Mouse (Mus musculus) hindbrain, embryonic 13.5 days (tissue): ENCODE measurements around the gene Tbx2. TPM values are rescaled to one million over a fixed set of nuclear protein-coding genes. Genes with fewer than 3 reads are reported as not detected.
A peak's percentile ranks its signal among the peaks of the same experiment; 100 is the strongest.

ENCODE experiments used
- ATAC-seq: fragments of 200-750 bp; cut with Nextera tagmentation; 2 replicates; pipeline ENCODE4 v1.8.0; 2017; ENCODE audit warnings: moderate TSS enrichment; ENCODE audit not compliant: low FRiP score
- H3K27ac ChIP-seq: fragments of 300-500 bp; sonication (generic); 2 replicates; pipeline ENCODE4 v1.5.1; 2015; ENCODE audit warnings: inconsistent platforms, mild to moderate bottlenecking, moderate library complexity
- H3K27me3 ChIP-seq: fragments of 300-500 bp; sonication (generic); 2 replicates; pipeline ENCODE4 v1.6.1; 2015; ENCODE audit warnings: mild to moderate bottlenecking, inconsistent platforms
- H3K36me3 ChIP-seq: fragments of 300-500 bp; sonication (generic); 2 replicates; pipeline ENCODE4 v1.6.1; 2015; ENCODE audit warnings: mild to moderate bottlenecking, inconsistent platforms
- H3K4me1 ChIP-seq: fragments of 300-500 bp; sonication (generic); replicated peaks from 2 replicates; pipeline ENCODE4 v1.6.1; 2015; ENCODE audit warnings: inconsistent platforms
- H3K4me2 ChIP-seq: fragments of 300-500 bp; sonication (generic); 2 replicates; pipeline ENCODE4 v1.6.1; 2015; ENCODE audit warnings: inconsistent platforms, mild to moderate bottlenecking, moderate library complexity
- H3K4me3 ChIP-seq: fragments of 300-500 bp; sonication (generic); 2 replicates; pipeline ENCODE4 v1.5.1; 2015; ENCODE audit warnings: mild to moderate bottlenecking, inconsistent platforms
- H3K9ac ChIP-seq: fragments of 300-500 bp; sonication (generic); 2 replicates; pipeline ENCODE4 v1.6.1; 2015; ENCODE audit warnings: mild to moderate bottlenecking, inconsistent platforms
- H3K9me3 ChIP-seq: fragments of 300-500 bp; sonication (generic); 2 replicates; pipeline ENCODE4 v1.6.1; 2016; ENCODE audit warnings: inconsistent platforms
- WGBS: fragments of 180-500 bp; shearing (Covaris S2); methylation state at CpG from one replicate; pipeline ENCODE4 v1.1.7; 2015; 5-methylcytosine and 5-hydroxymethylcytosine counted together
- polyA plus RNA-seq: library from polyadenylated mRNA; unstranded; fragments of >200 nt; fragmentation: Nextera tagmentation; extraction: Ambion mirVana; gene quantifications from 2 replicates; pipeline ENCODE4 v1.2.1, GENCODE M21; 2015

Tbx2 gene
- polyA plus RNA-seq, 1 experiment from 2014 or later: 1.6 TPM

GRCm38 (mm10) chr11:85828691-85829519 is 3.4 kb upstream of the Tbx2 start:
- H3K36me3 ChIP-seq: no peaks in the 10 kb centered on the region
- 0 out of 2 replicates have a peak overlapping the region, but pooled peaks have one; percentile 21 for H3K4me2 ChIP-seq
- H3K4me1 ChIP-seq: peaks cover 32% of the 10 kb centered on the region
- H3K27ac ChIP-seq: no peak overlapping the region
- H3K27me3 ChIP-seq: peaks cover 99% of the 10 kb centered on the region
- no peak overlapping the region for H3K9ac ChIP-seq
- 6% methylated on average over 38 of the region's 38 CpGs for WGBS
- no peak; the same call in 1 of the 2 replicates for ATAC-seq
- H3K9me3 ChIP-seq: no peaks in the 10 kb centered on the region
- H3K4me3 ChIP-seq: no peak overlapping the region

- Histone ChIP-seq H3K9me3 (no peaks in the 10 kb centered on the region), H3K27me3 (peaks cover 99% of the 10 kb centered on the region), H3K4me1 (peaks cover 32% of the 10 kb centered on the region), H3K36me3 (no peaks in the 10 kb centered on the region), H3K9ac (no peak overlapping the region), H3K27ac (no peak overlapping the region), H3K4me3 (peak overlapping the region; percentile 25), H3K4me2 (peak overlapping the region; percentile 40)
- WGBS: under 1% methylated on average over 61 of the region's 61 CpGs
- ATAC-seq: no peak
Measured at GRCm38 (mm10) chr11:85829520-85830440, 2.6 kb upstream of the Tbx2 start.

GRCm38 (mm10) chr11:85830901-85831341 is 1.4 kb upstream of the Tbx2 start:
- H3K27me3 ChIP-seq: peaks cover 99% of the 10 kb centered on the region
- peaks cover 32% of the 10 kb centered on the region for H3K4me1 ChIP-seq
- 2% methylated on average over 17 of the region's 17 CpGs for WGBS
- no peak overlapping the region for H3K27ac ChIP-seq
- H3K9me3 ChIP-seq: no peaks in the 10 kb centered on the region
- peak overlapping the region; percentile 5; the same call in 1 of the 2 replicates for H3K4me3 ChIP-seq
- ATAC-seq: no peak
- H3K36me3 ChIP-seq: no peaks in the 10 kb centered on the region
- H3K9ac ChIP-seq: no peak overlapping the region
- H3K4me2 ChIP-seq: no peak overlapping the region; the same call in 1 of the 2 replicates

GRCm38 (mm10) chr11:85831656-85832230 is 608 bp upstream of the Tbx2 start:
- no peak overlapping the region; the same call in 1 of the 2 replicates for H3K9ac ChIP-seq
- no peak overlapping the region for H3K27ac ChIP-seq
- ATAC-seq: 0 out of 2 replicates have a peak, but pooled peaks have one; percentile 18
- no peaks in the 10 kb centered on the region for H3K9me3 ChIP-seq
- H3K4me1 ChIP-seq: peaks cover 32% of the 10 kb centered on the region
- H3K36me3 ChIP-seq: no peaks in the 10 kb centered on the region
- WGBS: under 1% methylated on average over 33 of the region's 33 CpGs
- peak overlapping the region; percentile 55 for H3K4me2 ChIP-seq
- H3K4me3 ChIP-seq: peak overlapping the region; percentile 42
- H3K27me3 ChIP-seq: peaks cover 99% of the 10 kb centered on the region

GRCm38 (mm10) chr11:85833081-85833521 is 750 bp downstream of the Tbx2 start:
- H3K9ac ChIP-seq: peak overlapping the region; percentile 63
- WGBS: under 1% methylated on average over 24 of the region's 54 CpGs
- H3K36me3 ChIP-seq: no peaks in the 10 kb centered on the region
- peak overlapping the region; percentile 55 for H3K4me2 ChIP-seq
- peaks cover 99% of the 10 kb centered on the region for H3K27me3 ChIP-seq
- no peak for ATAC-seq
- no peaks in the 10 kb centered on the region for H3K9me3 ChIP-seq
- H3K4me3 ChIP-seq: peak overlapping the region; percentile 42
- peak overlapping the region; percentile 52; the same call in 1 of the 2 replicates for H3K27ac ChIP-seq
- peaks cover 45% of the 10 kb centered on the region for H3K4me1 ChIP-seq

- no peaks in the 10 kb centered on the region for H3K36me3 ChIP-seq
- peak overlapping the region; percentile 42 for H3K4me3 ChIP-seq
- peak overlapping the region; percentile 15; the same call in 1 of the 2 replicates for H3K4me2 ChIP-seq
- peaks cover 99% of the 10 kb centered on the region for H3K27me3 ChIP-seq
- H3K9ac ChIP-seq: peak overlapping the region; percentile 63
- peaks cover 45% of the 10 kb centered on the region for H3K4me1 ChIP-seq
- no peak overlapping the region for H3K27ac ChIP-seq
- no peak for ATAC-seq
- no peaks in the 10 kb centered on the region for H3K9me3 ChIP-seq
- 3% methylated on average over 11 of the region's 11 CpGs for WGBS
Measured at GRCm38 (mm10) chr11:85833761-85834385, 1.5 kb downstream of the Tbx2 start.

GRCm38 (mm10) chr11:85834386-85834931 is 2.1 kb downstream of the Tbx2 start:
- Histone ChIP-seq H3K27ac (no peak overlapping the region), H3K9ac (peak overlapping the region; percentile 63), H3K4me1 (peaks cover 40% of the 10 kb centered on the region), H3K4me3 (peak overlapping the region; percentile 42), H3K27me3 (peaks cover 99% of the 10 kb centered on the region), H3K36me3 (no peaks in the 10 kb centered on the region), H3K4me2 (peak overlapping the region; percentile 15; the same call in 1 of the 2 replicates), H3K9me3 (no peaks in the 10 kb centered on the region)
- ATAC-seq: no peak
- 4% methylated on average over 17 of the region's 17 CpGs for WGBS

GRCm38 (mm10) chr11:85835001-85835752 is 2.8 kb downstream of the Tbx2 start:
- peaks cover 34% of the 10 kb centered on the region for H3K4me1 ChIP-seq
- no peak for ATAC-seq
- 4% methylated on average over 9 of the region's 9 CpGs for WGBS
- no peaks in the 10 kb centered on the region for H3K9me3 ChIP-seq
- H3K27me3 ChIP-seq: peaks cover 99% of the 10 kb centered on the region
- no peak overlapping the region; the same call in 1 of the 2 replicates for H3K4me2 ChIP-seq
- no peak overlapping the region for H3K27ac ChIP-seq
- no peaks in the 10 kb centered on the region for H3K36me3 ChIP-seq
- peak overlapping the region; percentile 63; the same call in 1 of the 2 replicates for H3K9ac ChIP-seq
- peak overlapping the region; percentile 42 for H3K4me3 ChIP-seq

- no peak for ATAC-seq
- Histone ChIP-seq H3K4me2 (no peak overlapping the region; the same call in none of the 2 replicates), H3K36me3 (no peaks in the 10 kb centered on the region), H3K4me3 (peak overlapping the region; percentile 32), H3K9ac (no peak overlapping the region), H3K4me1 (peaks cover 41% of the 10 kb centered on the region), H3K27ac (no peak overlapping the region), H3K27me3 (peaks cover 99% of the 10 kb centered on the region), H3K9me3 (no peaks in the 10 kb centered on the region)
- WGBS: 3% methylated on average over 16 of the region's 16 CpGs
Measured at GRCm38 (mm10) chr11:85835753-85836522, 3.6 kb downstream of the Tbx2 start.
